Mouse (Mus musculus): Measurements from ENCODE around the gene Fam184a.

GRCm38 (mm10) chr10:53776591-53776990 lies 25.7 kb upstream of the Fam184a start:
- TF ChIP-seq CTCF (IDR thresholded peaks at IDR 0.05; ENCODE audit: low read depth) = no peak
- TF ChIP-seq EP300 (IDR thresholded peaks at IDR 0.05; ENCODE audit: low read depth) = no peak
